Mouse (Mus musculus) testis, postnatal 10 days (tissue): ENCODE results near the gene Ptprg.

Source experiments
- DNase-seq: peaks from one replicate; pipeline ENCODE4 v3.0.0; 2021; ENCODE audit warnings: low spot score

The Ptprg gene

GRCm38 (mm10) chr14:11553273-11553665 is at the start of gene Ptprg:
TSS of gene Ptprg (plus strand) at chr14:11553532.
- peak; percentile 90 for DNase-seq

DNA sequence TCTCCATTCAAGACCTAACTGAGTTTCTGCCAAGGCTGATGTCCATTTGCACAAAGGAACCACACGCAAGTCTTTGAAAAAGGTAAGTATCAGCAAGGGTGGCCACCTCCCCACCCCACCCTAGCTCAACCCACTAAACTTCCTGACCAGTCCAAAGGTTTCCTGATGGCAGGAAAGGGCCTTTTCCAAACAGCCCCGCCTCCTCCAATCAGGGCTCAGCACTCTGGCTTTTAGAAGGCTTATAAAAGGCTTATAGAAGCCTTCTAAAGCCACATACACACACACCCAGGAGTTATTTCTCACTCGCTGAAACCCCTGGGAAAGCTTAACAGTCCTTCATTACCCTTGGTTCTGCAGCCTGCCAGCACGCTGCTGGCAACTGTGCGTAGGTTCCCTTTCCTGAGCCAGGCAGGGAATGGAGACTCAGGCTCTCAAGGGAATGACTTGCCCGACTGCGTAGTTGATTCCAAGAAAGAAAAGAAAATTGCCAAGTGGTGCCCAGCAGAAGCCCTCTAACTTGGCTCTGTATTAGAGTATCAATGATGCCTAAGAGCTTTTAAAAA is 49.4 kb upstream of the Ptprg start:
- DNase-seq: no peak

GRCm38 (mm10) chr14:11510173-11510572 is 43.2 kb upstream of the Ptprg start:
- no peak for DNase-seq

- no peak for DNase-seq
Observed at GRCm38 (mm10) chr14:11519171-11519570, 34.2 kb upstream of the Ptprg start.

GRCm38 (mm10) chr14:11523052-11523451 is 30.3 kb upstream of the Ptprg start:
- DNase-seq: no peak

DNA sequence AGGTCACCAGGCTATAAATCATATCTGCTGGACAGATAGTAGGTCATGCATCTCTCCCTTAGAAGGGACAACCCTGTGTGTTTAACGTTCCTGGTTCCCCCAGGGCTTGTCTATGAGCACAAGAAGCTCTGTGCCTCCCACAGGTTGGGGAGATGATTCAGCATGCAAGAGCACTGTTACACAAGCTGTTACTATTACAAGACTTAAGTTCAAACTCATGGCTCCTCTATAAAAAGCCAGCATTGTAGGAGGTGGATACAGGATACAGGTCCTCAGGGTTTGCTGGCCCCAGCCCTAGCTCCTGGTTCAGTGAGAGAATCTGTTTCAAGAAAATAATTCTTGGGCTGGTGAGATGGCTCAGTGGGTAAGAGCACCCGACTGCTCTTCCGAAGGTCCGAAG is 23.7 kb upstream of the Ptprg start:
- DNase-seq: no peak

GRCm38 (mm10) chr14:11534456-11534855 is 18.9 kb upstream of the Ptprg start:
- no peak for DNase-seq

- DNase-seq: no peak
Observed at GRCm38 (mm10) chr14:11536121-11536520, 17.2 kb upstream of the Ptprg start.

DNA sequence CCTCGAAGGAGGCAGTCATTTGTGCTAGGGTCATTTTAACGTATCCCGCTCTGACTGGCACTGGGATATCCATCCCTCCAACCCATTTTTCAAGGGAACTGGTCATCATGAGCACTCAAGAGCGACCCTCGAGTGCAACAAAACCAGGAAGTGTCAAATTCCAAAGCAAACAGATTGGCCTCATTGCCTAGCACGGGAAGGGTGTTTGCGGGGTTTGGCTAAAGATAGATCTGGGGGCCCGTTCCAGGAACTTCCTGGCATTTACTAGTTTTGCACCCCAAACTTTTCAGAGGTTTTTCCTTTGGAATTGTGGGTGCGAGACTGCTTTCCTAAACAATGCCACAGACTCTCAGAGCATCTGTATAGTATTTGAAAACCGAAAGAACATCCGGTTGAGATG is 1.4 kb upstream of the Ptprg start:
- DNase-seq: no peak

DNA sequence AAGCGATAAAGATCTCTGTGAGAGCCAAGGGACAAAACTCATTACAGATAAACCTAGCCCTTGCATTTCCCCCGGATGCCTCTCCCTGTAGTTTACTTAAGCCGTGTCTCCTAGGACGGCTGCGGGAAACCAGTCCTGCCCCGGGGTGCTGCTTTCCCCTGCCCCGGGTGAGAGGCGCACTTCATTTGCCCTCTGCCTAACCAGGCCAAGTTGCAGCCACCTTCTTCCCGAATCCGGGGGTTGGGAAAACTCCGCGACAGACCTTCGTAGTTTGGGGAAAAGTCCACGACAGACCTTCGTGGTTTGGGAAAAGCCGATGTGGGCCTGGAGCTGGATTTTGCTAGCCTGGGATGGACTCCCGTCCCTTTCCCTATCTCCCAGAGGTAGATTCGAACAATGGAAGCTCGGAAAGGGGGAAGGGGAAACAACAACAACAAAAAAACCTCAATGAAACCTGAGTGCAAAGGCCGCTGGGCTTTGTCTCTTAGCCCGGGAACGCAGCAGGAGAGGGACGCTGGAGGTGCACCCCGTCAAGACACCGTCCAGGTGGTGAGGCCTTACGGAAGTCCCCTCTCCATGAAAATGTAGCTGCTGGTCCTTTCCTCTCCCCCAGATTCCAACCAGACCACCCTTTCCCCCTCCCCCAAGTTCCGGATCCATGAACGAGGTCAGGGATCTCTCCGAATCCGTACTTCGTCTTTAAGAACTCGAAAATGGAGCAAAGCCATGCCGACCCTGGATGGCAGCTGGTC is 635 bp upstream of the Ptprg start:
- peak; percentile 59 for DNase-seq

- DNase-seq: no peak
Observed at GRCm38 (mm10) chr14:11553679-11554305, 460 bp downstream of the Ptprg start.

GRCm38 (mm10) chr14:11554306-11555041 is 1.1 kb downstream of the Ptprg start:
- peak; percentile 79 for DNase-seq

DNA sequence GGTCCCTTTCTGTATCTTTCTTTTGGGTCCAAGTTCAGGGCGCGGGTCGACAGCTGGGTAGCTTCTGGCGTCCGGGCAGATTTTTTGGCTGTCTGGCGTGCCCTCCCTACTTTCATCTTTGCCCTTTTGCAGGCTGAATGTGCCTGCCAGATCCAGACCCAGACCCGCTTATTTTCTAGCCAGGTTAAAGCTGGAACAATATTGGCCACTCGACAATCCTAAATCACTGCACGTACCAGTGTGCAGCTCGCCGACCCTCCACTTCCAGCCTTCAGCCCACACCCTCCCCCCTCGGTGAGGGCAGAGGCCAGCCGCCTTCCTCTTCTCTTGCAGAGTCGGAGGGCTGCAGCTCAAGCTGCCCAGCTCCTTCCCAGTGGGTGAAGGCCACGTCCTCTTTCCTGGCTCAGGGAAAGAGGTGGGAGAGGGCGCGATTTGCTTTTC is 1.7 kb downstream of the Ptprg start:
- DNase-seq: peak; percentile 59

DNA sequence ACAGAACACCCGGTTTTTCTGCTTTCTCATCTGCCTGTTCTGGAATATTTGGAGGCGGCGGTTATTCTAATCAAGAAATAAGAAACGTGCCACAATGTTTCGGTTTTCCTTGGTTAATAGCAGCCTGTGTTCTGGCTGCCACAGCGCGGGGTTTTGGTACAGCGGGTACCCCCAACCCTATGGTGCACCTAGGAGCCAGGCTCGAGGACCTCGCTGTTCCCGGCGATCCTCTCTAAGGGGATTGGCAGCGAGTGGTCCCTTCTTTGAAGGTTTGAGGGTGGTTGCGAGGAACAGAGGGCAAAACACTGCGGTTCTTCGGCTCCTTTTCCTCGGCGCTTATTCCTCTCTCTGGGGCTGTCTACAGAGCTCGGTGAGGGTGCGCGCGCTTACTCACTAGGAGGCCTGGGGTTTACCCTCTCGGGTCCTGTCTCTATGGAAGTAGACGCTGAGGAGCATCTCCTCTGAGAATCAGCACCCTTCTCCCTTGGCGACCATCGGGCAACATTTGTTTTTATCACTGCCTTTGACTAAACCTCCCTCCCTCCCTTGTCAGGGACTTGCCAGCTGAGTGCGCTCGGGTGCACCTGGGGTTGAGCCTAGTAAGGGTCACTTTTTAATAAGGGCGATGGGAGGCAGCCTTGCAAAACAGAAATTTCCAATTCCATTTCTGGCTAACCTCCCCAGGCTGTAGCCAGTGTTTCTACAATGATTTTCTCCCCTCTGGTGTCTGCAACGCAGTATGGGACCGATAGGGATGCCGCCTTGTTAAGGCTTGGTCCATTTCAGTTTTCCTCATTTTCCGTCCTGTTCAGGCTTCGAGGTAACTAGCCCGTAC is 2.4 kb downstream of the Ptprg start:
- peak; percentile 56 for DNase-seq

DNA sequence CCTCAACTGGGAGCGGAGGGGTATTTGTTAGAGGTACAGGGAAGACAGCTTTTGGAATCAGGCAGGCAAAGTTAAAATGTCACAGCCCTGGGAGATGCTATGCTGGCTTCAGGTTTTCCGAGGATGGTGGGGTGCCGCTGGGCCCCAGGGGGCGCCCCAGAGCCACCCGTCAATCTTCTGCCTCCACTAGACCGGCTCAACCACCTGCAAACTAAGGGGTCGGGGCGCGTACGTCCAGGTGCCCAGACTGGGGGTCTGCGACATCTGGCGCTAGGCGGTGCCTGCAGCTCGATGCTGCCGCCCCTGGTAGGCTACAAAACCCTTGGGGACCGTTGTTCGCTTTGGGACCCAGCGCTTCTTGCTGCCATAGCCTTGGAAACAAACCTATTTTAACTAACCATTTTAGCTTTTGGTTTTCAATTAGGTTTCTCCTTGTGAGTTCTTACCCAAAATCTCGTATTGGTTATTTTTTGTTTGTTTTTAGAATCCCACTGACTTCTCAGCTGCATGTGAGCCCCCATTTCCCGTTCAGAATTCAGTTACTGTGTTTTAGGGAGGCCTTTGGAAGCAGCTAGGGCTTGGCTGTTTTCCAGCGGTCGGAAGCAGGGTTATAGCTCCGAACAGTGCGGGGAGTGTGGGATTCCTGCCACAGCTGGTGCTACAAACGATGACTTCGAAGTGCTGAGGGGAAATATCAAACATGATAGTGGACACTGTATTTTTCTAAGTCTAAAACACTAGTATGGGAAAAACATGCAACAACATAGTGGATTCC is 3.2 kb downstream of the Ptprg start:
- DNase-seq: peak; percentile 78

DNA sequence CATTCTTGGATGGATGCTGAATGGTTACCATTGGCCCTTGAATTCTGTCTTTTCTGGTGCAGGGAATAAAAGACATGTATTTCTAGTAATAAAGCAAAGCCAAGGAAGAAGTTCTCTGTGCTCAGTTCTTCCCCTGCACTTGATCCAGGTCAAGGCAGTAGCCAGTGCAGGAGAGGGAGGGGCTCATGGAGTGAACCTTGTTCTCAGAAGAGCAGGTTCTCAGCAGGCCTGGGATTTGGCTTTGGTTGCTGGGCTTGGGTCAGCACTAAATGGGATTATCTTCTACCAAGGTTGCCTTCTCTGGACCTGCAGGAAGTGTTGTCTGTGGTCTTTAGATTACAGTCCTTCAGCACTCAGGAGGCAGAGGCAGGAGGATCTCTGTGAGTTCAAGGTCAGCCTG is 5.2 kb downstream of the Ptprg start:
- DNase-seq: no peak

DNA sequence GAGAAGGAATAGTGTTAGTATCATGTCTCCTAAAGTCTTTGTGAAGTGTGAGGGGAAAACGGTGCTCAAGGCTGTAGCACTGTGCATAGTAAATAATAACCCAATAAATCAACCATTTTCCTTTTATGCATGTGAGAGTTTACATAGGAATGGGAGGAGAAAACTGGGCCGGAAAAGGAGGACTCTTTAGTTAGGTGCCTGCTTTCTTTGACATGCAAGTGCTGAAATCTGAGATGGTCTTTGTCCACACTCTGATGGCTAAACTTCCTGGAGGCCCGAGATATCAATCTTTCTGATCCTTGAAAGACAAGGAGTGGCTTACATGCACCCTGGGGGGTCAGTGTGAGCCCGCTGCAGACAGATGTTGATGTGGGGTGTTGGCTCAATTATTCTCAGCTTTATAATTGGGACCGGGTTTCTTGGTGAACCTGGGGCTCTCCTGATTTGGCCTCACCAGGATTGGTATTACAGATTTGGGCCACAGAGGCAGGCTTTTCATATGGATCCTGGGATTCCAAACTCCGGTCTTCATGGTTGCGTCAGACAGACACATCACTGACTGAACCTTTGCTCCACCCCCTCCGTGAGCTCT is 7.4 kb downstream of the Ptprg start:
- no peak for DNase-seq

DNA sequence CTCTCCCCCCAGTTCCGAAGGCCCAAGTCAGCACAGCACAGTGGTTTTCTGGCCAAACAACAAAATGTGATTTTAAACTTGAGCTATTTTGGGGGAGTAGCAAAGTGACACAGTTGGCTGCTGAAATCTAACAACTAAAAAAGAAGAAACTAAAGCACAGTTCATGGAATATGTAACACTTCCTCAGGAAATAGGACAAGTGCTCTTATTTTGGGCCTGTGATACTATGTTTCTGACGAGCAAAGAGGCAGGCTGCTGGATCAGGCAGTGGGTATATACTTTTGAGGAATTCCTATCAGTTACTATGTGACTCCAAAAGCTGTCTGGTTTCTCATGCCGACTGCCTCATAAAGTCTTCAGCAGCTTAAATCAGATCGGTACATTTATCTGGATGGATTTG is 8.1 kb downstream of the Ptprg start:
- no peak for DNase-seq

DNA sequence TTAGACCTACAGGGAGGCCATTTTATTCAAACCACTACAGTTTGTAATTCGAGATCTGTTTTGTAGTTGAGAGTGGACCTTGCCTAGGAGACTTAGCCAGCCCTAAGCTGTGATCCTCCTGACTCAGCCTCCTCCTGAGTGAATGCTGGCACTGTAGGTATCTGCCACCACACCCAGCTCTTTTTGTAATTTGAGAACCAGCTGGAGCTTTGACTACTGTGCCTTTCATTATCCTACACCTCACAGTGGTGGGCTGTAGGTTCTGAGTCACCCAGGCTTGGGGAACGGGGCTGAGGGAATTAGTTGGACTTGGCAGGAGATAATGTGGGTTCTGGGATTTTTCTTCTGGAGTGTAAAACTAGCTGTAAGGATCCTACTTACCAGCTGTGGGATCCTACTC is 9.5 kb downstream of the Ptprg start:
- no peak for DNase-seq

GRCm38 (mm10) chr14:11563656-11564055 is 10.3 kb downstream of the Ptprg start:
- DNase-seq: no peak

DNA sequence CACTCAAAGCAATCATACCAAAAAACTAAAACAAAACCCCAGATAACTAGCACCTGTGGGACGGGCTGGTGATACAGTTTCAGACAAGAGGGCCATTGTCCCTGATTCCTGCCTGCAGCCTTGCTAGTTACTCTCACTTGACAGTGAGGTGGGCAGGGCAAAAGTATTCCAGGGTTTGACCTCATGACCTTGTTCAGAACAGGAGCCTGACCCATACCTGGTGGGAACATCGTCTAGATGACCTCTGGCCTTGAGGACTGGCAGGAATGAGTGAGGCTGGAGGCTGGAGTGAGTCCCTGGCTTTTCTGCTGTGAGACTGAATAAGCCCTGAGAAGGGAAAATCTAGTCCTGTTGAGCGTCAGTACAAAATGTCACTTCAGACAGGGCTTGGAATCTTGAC is 11.1 kb downstream of the Ptprg start:
- no peak for DNase-seq
